8 mouse cellular contexts compared by ENCODE assay signal in genomic region chr12:16588396-16589042, GRCm38 (mm10). TPM values are rescaled to one million over a fixed set of nuclear protein-coding genes. Genes with fewer than 3 reads are reported as not detected.
DNase-seq lines count a peak whose midpoint lies in the region; ATAC-seq lines count a peak whose summit lies in the region.

No protein-coding gene starts in this region.

- peak overlapping the region; percentile 88 for H3K9ac ChIP-seq in heart, embryonic 16.5 days (ENCODE audit: low read length)
- H3K9ac ChIP-seq in midbrain, embryonic 11.5 days (ENCODE audit: low read length): peak overlapping the region; percentile 74

- H3K27ac ChIP-seq in heart, embryonic 16.5 days (ENCODE audit: low read length): peak overlapping the region; percentile 74
- no peak overlapping the region for H3K27ac ChIP-seq in midbrain, embryonic 11.5 days (ENCODE audit: low read depth, low read length)

- H3K36me3 ChIP-seq in heart, embryonic 16.5 days (ENCODE audit: control insufficient read depth, insufficient read depth): no peaks in the 10 kb centered on the region
- H3K36me3 ChIP-seq in midbrain, embryonic 11.5 days (ENCODE audit: control insufficient read depth, insufficient read depth, low read length): no peaks in the 10 kb centered on the region

- H3K9me3 ChIP-seq in heart, embryonic 16.5 days (replicated peaks; ENCODE audit: control insufficient read depth, low read length): no peaks in the 10 kb centered on the region
- H3K9me3 ChIP-seq in midbrain, embryonic 11.5 days (ENCODE audit: control insufficient read depth, low read length): no peaks in the 10 kb centered on the region

- H3K4me2 ChIP-seq in heart, embryonic 16.5 days (ENCODE audit: low read depth, low read length): peak overlapping the region; percentile 88
- peak overlapping the region; percentile 71 for H3K4me2 ChIP-seq in midbrain, embryonic 11.5 days

- WGBS in heart, embryonic 16.5 days: 23% methylated on average over 7 of the region's 7 CpGs
- WGBS in midbrain, embryonic 11.5 days: 27% methylated on average over 7 of the region's 7 CpGs

- intact Hi-C loops in left cerebral cortex, postnatal 14 days (cut with DNase I): no loop called here
- intact Hi-C loops in left cerebral cortex, postnatal 10 days (cut with DNase I): no loop called here

- peak overlapping the region; percentile 85 for H3K4me3 ChIP-seq in heart, embryonic 16.5 days (ENCODE audit: low read length)
- H3K4me3 ChIP-seq in midbrain, embryonic 11.5 days (ENCODE audit: low read depth, low read length): peak overlapping the region; percentile 72

- ATAC-seq in heart, embryonic 16.5 days (replicated peaks; ENCODE audit: extremely low read depth, insufficient read depth, low FRiP score): no peak
- ATAC-seq in midbrain, embryonic 11.5 days (ENCODE audit: low FRiP score): no peak
- no peak for ATAC-seq in erythroid progenitor cell, adult 5-6 weeks (replicated peaks; ENCODE audit: low FRiP score, poor library complexity, severe bottlenecking)

- H3K4me1 ChIP-seq in heart, embryonic 16.5 days (ENCODE audit: control insufficient read depth, insufficient read depth, low read length): peaks cover 40% of the 10 kb centered on the region
- H3K4me1 ChIP-seq in midbrain, embryonic 11.5 days (ENCODE audit: control insufficient read depth, insufficient read depth, low read length): peaks cover 31% of the 10 kb centered on the region

- H3K27me3 ChIP-seq in heart, embryonic 16.5 days (ENCODE audit: control insufficient read depth, insufficient read depth, low read length): no peaks in the 10 kb centered on the region
- no peaks in the 10 kb centered on the region for H3K27me3 ChIP-seq in midbrain, embryonic 11.5 days (ENCODE audit: control insufficient read depth, insufficient read depth, low read length)

- peak; percentile 35 to 68 for DNase-seq in left cerebral cortex, postnatal 14 days (ENCODE audit: low spot score in 2 of 2)
- no peak for DNase-seq in left cerebral cortex, postnatal 10 days (ENCODE audit: extremely low spot score in 1 of 2, low spot score in 2 of 2)
- peak; percentile 53 for DNase-seq in cerebellum, adult 9-11 months
- DNase-seq in layer of hippocampus, postnatal 36 days: peak; percentile 44 to 48
- DNase-seq in midbrain, embryonic 11.5 days (ENCODE audit: low spot score, missing footprints): peak; percentile 82
- no peak for DNase-seq in thymus, postnatal 36 days

RNA-seq across cellular contexts. Expression of gene Lpin1, which starts 22.2 kb away (rescaled TPM):
- total RNA-seq in left cerebral cortex, postnatal 14 days (2021): 10 to 100 TPM; 14.5 to 15.8 TPM
- total RNA-seq in left cerebral cortex, postnatal 10 days (2021): 10 to 100 TPM; 14.4 to 15.4 TPM
- polyA plus RNA-seq in heart, embryonic 16.5 days (2015; fragmentation: Nextera tagmentation; extraction: Ambion mirVana): 7.5 and 8.3 TPM in 2 replicates
- 10 to 100 TPM; 25.1 to 26.3 TPM for total RNA-seq in layer of hippocampus, postnatal 36 days (2021)
- 10.5 and 11.4 TPM in 2 replicates for polyA plus RNA-seq in midbrain, embryonic 11.5 days (2014; fragmentation: Nextera tagmentation; extraction: Ambion mirVana)
- total RNA-seq in erythroid progenitor cell, adult 5-6 weeks (2015; ENCODE audit: low replicate concordance): 10.1 and 10.9 TPM in 2 replicates
- 12.2 and 20.9 TPM in 2 replicates for total RNA-seq in erythroid progenitor cell, adult 5-6 weeks (2017; ENCODE audit: low replicate concordance)

Comparison
In these comparisons a context has a peak if more than half of its experiments do, and no peak if none do; other contexts are left out.
1. DNase-seq: peak in left cerebral cortex, postnatal 14 days (2 of 2), cerebellum, adult 9-11 months (single experiment), layer of hippocampus, postnatal 36 days (2 of 2) and midbrain, embryonic 11.5 days (single experiment); none in left cerebral cortex, postnatal 10 days (0 of 2) and thymus, postnatal 36 days (0 of 2).